Mouse (Mus musculus) lung, embryonic 14.5 days (tissue): ENCODE measurements around the gene Pcyt1b. TPM values are rescaled to one million over a fixed set of nuclear protein-coding genes. Genes with fewer than 3 reads are reported as not detected.

Experiments used
- ATAC-seq: fragments of 200-750 bp; cut with Nextera tagmentation; 2 replicates; pipeline ENCODE4 v1.8.0; 2017; ENCODE audit warnings: mild to moderate bottlenecking, moderate TSS enrichment, moderate library complexity; ENCODE audit not compliant: insufficient read depth
- DNase-seq: peaks from one replicate; pipeline ENCODE4 v3.0.0-alpha.2; 2015
- H3K27ac ChIP-seq: fragments of 300-500 bp; sonication (generic); 2 replicates; pipeline ENCODE4 v1.5.1; 2014; ENCODE audit warnings: low read depth, mild to moderate bottlenecking, moderate library complexity
- H3K27me3 ChIP-seq: fragments of 300-500 bp; sonication (generic); 2 replicates; pipeline ENCODE4 v1.6.1; 2014; ENCODE audit warnings: low read length, control low read depth; ENCODE audit not compliant: insufficient read depth
- H3K36me3 ChIP-seq: fragments of 300-500 bp; sonication (generic); 2 replicates; pipeline ENCODE4 v1.6.1; 2014; ENCODE audit warnings: control low read depth; ENCODE audit not compliant: insufficient read depth
- H3K4me1 ChIP-seq: fragments of 300-500 bp; sonication (generic); 2 replicates; pipeline ENCODE4 v1.6.1; 2014; ENCODE audit warnings: antibody characterized with exemption, control low read depth; ENCODE audit not compliant: insufficient read depth
- H3K4me2 ChIP-seq: fragments of 300-500 bp; sonication (generic); 2 replicates; pipeline ENCODE4 v1.6.1; 2014; ENCODE audit warnings: mild to moderate bottlenecking
- H3K4me3 ChIP-seq: fragments of 300-500 bp; sonication (generic); 2 replicates; pipeline ENCODE4 v1.5.1; 2014; ENCODE audit warnings: low read depth, low read length
- H3K9ac ChIP-seq: fragments of 300-500 bp; sonication (generic); 2 replicates; pipeline ENCODE4 v1.6.1; 2014
- H3K9me3 ChIP-seq: fragments of 300-500 bp; sonication (generic); 2 replicates; pipeline ENCODE4 v1.6.1; 2016; ENCODE audit warnings: low read depth, low read length, control low read depth
- CTCF ChIP-seq: IDR thresholded peaks from 2 replicates; pipeline ENCODE4 v1.5.1; 2016; ENCODE audit warnings: antibody characterized with exemption, low read depth
- WGBS: fragments of 180-500 bp; shearing (Covaris S2); extraction: QIAGEN DNeasy Blood & Tissue Kit; methylation state at CpG from one replicate; pipeline ENCODE4 v1.1.7; 2014; 5-methylcytosine and 5-hydroxymethylcytosine counted together
- polyA plus RNA-seq: library from polyadenylated mRNA; unstranded; fragments of >200 nt; fragmentation: Nextera tagmentation; extraction: Ambion mirVana; gene quantifications from 2 replicates; pipeline ENCODE4 v1.2.1, GENCODE M21; 2014

Gene Pcyt1b
- 1.1 and 1.5 TPM in 2 replicates for polyA plus RNA-seq

- Histone ChIP-seq H3K4me2 (no peak within 1 kb of the TSS), H3K9ac (no peak within 1 kb of the TSS), H3K9me3 (no peaks in the 10 kb centered on the region), H3K4me3 (no peak within 1 kb of the TSS), H3K36me3 (no peaks in the 10 kb centered on the region), H3K27ac (no peak within 1 kb of the TSS), H3K27me3 (no peaks in the 10 kb centered on the region), H3K4me1 (no peaks in the 10 kb centered on the region)
- ATAC-seq (no peak), DNase-seq (no peak)
- no peak for TF ChIP-seq CTCF
- WGBS = 25% methylated on average over 3 of the region's 3 CpGs
Observed at GRCm38 (mm10) chrX:93654218-93655002, at the start of gene Pcyt1b. Gene Pcyt1b, plus strand, starts transcription at chrX:93654863.

- Histone ChIP-seq H3K4me1 (no peaks in the 10 kb centered on the region), H3K27me3 (no peaks in the 10 kb centered on the region), H3K36me3 (no peaks in the 10 kb centered on the region), H3K4me3 (peak overlapping the region; percentile 54; the same call in 1 of the 2 replicates), H3K9me3 (no peaks in the 10 kb centered on the region), H3K4me2 (peak overlapping the region; percentile 62), H3K9ac (no peak overlapping the region), H3K27ac (no peak overlapping the region)
- no peak for TF ChIP-seq CTCF
- ATAC-seq (no peak), DNase-seq (peak; percentile 31)
- WGBS = 63% methylated on average over 1 of the region's 1 CpGs
Observed at GRCm38 (mm10) chrX:93630256-93630655, 24.4 kb upstream of the Pcyt1b start.

GRCm38 (mm10) chrX:93631657-93632449, 22.8 kb upstream of the Pcyt1b start, which contains the start of gene Pola1:
Gene Pola1, minus strand, starts transcription at chrX:93632155.
- ATAC-seq (peak; percentile 98), DNase-seq (peak; percentile 90)
- H3K9me3 ChIP-seq = no peaks in the 10 kb centered on the region
- WGBS = 9% methylated on average over 48 of the region's 53 CpGs
- no peak for TF ChIP-seq CTCF
- peak within 1 kb of the TSS; percentile 54 for H3K4me3 ChIP-seq
- H3K4me1 ChIP-seq = no peaks in the 10 kb centered on the region
- H3K27me3 ChIP-seq = no peaks in the 10 kb centered on the region
- peak within 1 kb of the TSS; percentile 63 for H3K9ac ChIP-seq
- H3K4me2 ChIP-seq = peak within 1 kb of the TSS; percentile 62
- no peaks in the 10 kb centered on the region for H3K36me3 ChIP-seq
- peak within 1 kb of the TSS; percentile 48; the same call in 1 of the 2 replicates for H3K27ac ChIP-seq

- DNase-seq = no peak
- Histone ChIP-seq H3K9ac (no peak overlapping the region), H3K4me1 (no peaks in the 10 kb centered on the region), H3K4me2 (no peak overlapping the region), H3K4me3 (no peak overlapping the region), H3K27ac (no peak overlapping the region), H3K27me3 (no peaks in the 10 kb centered on the region), H3K9me3 (no peaks in the 10 kb centered on the region), H3K36me3 (no peaks in the 10 kb centered on the region)
- 70% methylated on average over 2 of the region's 2 CpGs for WGBS
- TF ChIP-seq CTCF = no peak
- no peak for ATAC-seq
Observed at GRCm38 (mm10) chrX:93634861-93635375, 19.7 kb upstream of the Pcyt1b start.

GRCm38 (mm10) chrX:93643600-93643999, 11.1 kb upstream of the Pcyt1b start:
- Histone ChIP-seq H3K4me1 (no peaks in the 10 kb centered on the region), H3K9ac (no peak overlapping the region), H3K4me3 (no peak overlapping the region), H3K27me3 (no peaks in the 10 kb centered on the region), H3K27ac (no peak overlapping the region), H3K9me3 (no peaks in the 10 kb centered on the region), H3K36me3 (no peaks in the 10 kb centered on the region), H3K4me2 (no peak overlapping the region)
- TF ChIP-seq CTCF = no peak
- DNase-seq (no peak), ATAC-seq (no peak)
- WGBS = 81% methylated on average over 3 of the region's 3 CpGs

- Histone ChIP-seq H3K36me3 (no peaks in the 10 kb centered on the region), H3K4me3 (no peak overlapping the region), H3K27me3 (no peaks in the 10 kb centered on the region), H3K4me2 (no peak overlapping the region), H3K9ac (no peak overlapping the region), H3K27ac (no peak overlapping the region), H3K4me1 (no peaks in the 10 kb centered on the region), H3K9me3 (no peaks in the 10 kb centered on the region)
- ATAC-seq (no peak), DNase-seq (no peak)
- no peak for TF ChIP-seq CTCF
Observed at GRCm38 (mm10) chrX:93644022-93644421, 10.6 kb upstream of the Pcyt1b start.

- Histone ChIP-seq H3K4me2 (no peak overlapping the region), H3K36me3 (no peaks in the 10 kb centered on the region), H3K9me3 (no peaks in the 10 kb centered on the region), H3K27me3 (no peaks in the 10 kb centered on the region), H3K4me1 (no peaks in the 10 kb centered on the region), H3K27ac (no peak overlapping the region), H3K9ac (no peak overlapping the region), H3K4me3 (no peak overlapping the region)
- 81% methylated on average over 2 of the region's 2 CpGs for WGBS
- no peak for TF ChIP-seq CTCF
- ATAC-seq (no peak), DNase-seq (no peak)
Observed at GRCm38 (mm10) chrX:93650738-93651137, 3.9 kb upstream of the Pcyt1b start.
